Mouse (Mus musculus) embryonic fibroblast, embryonic 13.5 days (primary cell): ENCODE data around the gene Hyou1.

Experiments
- CTCF ChIP-seq: IDR thresholded peaks from 2 replicates; pipeline ENCODE4 v1.5.1; 2011; ENCODE audit warnings: mild to moderate bottlenecking, control low read depth, low read length, moderate library complexity, borderline replicate concordance; ENCODE audit not compliant: insufficient read depth
- POLR2A ChIP-seq: IDR thresholded peaks from 2 replicates; pipeline ENCODE4 v1.6.1; 2011; ENCODE audit warnings: low read depth, mild to moderate bottlenecking, control low read depth, low read length, moderate library complexity

DNA sequence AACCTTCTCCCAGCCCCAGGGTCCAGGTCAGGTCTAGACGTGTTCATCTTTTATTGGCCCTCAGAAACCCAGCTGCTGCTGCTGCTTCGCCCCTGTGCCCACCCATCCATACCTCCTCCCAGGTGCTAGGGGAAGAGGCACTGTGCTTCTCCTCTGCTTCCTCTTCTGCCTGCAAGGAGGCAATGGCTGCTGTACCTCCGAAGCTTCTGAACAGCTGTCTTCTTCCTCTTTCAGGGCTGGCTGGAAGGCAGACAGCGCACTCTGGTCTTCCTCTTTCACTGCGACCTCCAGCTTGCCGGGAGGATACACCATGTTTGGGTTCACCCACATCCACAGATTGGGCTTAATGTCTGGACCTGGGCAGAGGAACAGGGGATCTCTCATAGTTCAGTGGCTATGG is 56.5 kb downstream of the Hyou1 start:
- TF ChIP-seq POLR2A = no peak
- TF ChIP-seq CTCF = no peak
